Mouse (Mus musculus): ENCODE data around the gene Clcnkb. TPM values are rescaled to one million over a fixed set of nuclear protein-coding genes. Genes with fewer than 3 reads are reported as not detected.

Gene Clcnkb
- polyA plus RNA-seq, 1 experiment, result not detected

DNA sequence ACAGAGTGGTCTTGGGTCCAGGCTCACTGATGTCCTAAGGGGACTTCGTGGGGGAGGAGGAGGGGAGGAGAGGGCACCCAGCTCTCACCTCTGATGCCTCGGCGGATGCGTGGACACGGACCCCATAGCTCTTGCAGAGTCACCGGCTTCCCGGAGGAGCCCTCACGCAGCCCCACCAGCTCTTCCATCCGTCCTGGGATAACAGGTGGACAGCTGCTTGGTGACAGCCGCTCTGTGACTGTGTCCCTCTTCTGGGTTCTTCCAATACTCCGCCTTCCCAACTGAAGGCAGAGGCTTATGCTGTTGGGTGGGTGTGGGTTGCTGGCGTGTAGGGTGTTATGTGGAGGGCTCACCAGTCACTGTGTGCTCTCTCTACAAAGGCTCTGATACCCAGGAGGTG, 18.0 kb downstream of the Clcnkb start:
- no peaks in the 10 kb centered on the region for H3K27me3 ChIP-seq (ENCODE audit: control insufficient read depth, insufficient read depth, low read length)
- no peak for DNase-seq
- 56% methylated on average over 12 of the region's 12 CpGs for WGBS
- TF ChIP-seq POLR2A (IDR thresholded peaks at IDR 0.05; ENCODE audit: borderline replicate concordance, insufficient read depth, low read length) (no peak), CTCF (IDR thresholded peaks at IDR 0.05; ENCODE audit: borderline replicate concordance, insufficient read depth, low read depth, low read length) (no peak)
- H3K4me3 ChIP-seq (replicated peaks; ENCODE audit: insufficient read depth, low read depth, low read length), result no peak overlapping the region
- H3K27ac ChIP-seq (ENCODE audit: insufficient read depth, low read length), result no peak overlapping the region
- H3K4me1 ChIP-seq (ENCODE audit: control insufficient read depth, insufficient read depth, low read length), result no peaks in the 10 kb centered on the region

DNA sequence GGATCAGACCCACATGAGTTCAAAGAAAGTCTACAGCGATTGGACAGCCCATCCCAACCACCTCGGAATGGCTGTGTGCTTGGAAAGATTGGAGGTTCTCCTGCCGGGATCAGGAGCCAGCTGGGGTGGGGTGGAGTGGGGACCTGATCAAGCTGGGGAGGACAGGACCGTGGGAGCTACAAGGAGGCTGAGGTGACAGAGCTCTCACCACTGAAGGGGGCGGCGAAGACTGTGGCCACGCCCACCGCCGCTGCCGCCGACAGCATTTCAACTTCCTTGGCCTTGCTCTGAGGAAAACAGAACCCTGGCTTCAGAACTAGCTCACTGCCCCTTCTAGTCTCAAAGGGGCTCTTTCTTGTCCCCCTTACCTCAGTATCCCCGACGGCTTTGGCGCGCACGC, 21.1 kb downstream of the Clcnkb start:
- no peaks in the 10 kb centered on the region for H3K27me3 ChIP-seq (ENCODE audit: control insufficient read depth, insufficient read depth, low read length)
- no peak for DNase-seq
- H3K27ac ChIP-seq (ENCODE audit: insufficient read depth, low read length), result no peak overlapping the region
- H3K4me1 ChIP-seq (ENCODE audit: control insufficient read depth, insufficient read depth, low read length), result no peaks in the 10 kb centered on the region
- TF ChIP-seq CTCF (IDR thresholded peaks at IDR 0.05; ENCODE audit: borderline replicate concordance, insufficient read depth, low read depth, low read length) (no peak), POLR2A (IDR thresholded peaks at IDR 0.05; ENCODE audit: borderline replicate concordance, insufficient read depth, low read length) (no peak)
- WGBS, result 29% methylated on average over 16 of the region's 16 CpGs
- no peak overlapping the region for H3K4me3 ChIP-seq (replicated peaks; ENCODE audit: insufficient read depth, low read depth, low read length)

DNA sequence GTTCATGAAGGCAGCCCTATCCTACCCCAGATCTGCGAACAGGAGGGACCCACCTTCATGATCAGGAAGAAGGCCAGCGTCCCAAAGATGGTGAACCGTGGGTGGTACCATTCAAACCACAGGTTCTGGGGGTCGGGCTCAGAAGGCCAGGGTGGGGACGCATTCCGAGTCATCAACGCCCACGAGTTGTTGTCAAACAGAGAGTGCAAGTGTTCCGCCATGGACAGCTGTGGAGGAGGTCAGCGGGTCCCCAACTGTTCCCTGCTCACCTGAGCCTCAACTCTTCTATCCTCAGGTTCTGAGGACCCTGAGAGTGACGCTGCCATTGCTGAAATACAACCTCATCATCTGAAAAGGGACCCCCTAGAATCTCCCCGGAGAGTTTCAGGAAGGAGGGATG, 24.5 kb downstream of the Clcnkb start:
- no peak overlapping the region for H3K27ac ChIP-seq (ENCODE audit: insufficient read depth, low read length)
- H3K4me3 ChIP-seq (replicated peaks; ENCODE audit: insufficient read depth, low read depth, low read length), result no peak overlapping the region
- 80% methylated on average over 12 of the region's 12 CpGs for WGBS
- no peaks in the 10 kb centered on the region for H3K27me3 ChIP-seq (ENCODE audit: control insufficient read depth, insufficient read depth, low read length)
- TF ChIP-seq POLR2A (IDR thresholded peaks at IDR 0.05; ENCODE audit: borderline replicate concordance, insufficient read depth, low read length) (no peak), CTCF (IDR thresholded peaks at IDR 0.05; ENCODE audit: borderline replicate concordance, insufficient read depth, low read depth, low read length) (no peak)
- no peak for DNase-seq
- H3K4me1 ChIP-seq (ENCODE audit: control insufficient read depth, insufficient read depth, low read length), result no peaks in the 10 kb centered on the region

GRCm38 (mm10) chr4:141389366-141390150, 26.3 kb downstream of the Clcnkb start:
- Histone ChIP-seq H3K27me3 (ENCODE audit: control insufficient read depth, insufficient read depth, low read length) (no peaks in the 10 kb centered on the region), H3K4me3 (replicated peaks; ENCODE audit: insufficient read depth, low read depth, low read length) (no peak overlapping the region), H3K27ac (ENCODE audit: insufficient read depth, low read length) (no peak overlapping the region), H3K4me1 (ENCODE audit: control insufficient read depth, insufficient read depth, low read length) (no peaks in the 10 kb centered on the region; the same call in 1 of the 2 replicates)
- TF ChIP-seq CTCF (IDR thresholded peaks at IDR 0.05; ENCODE audit: borderline replicate concordance, insufficient read depth, low read depth, low read length), result no peak
- no peak for TF ChIP-seq POLR2A (IDR thresholded peaks at IDR 0.05; ENCODE audit: borderline replicate concordance, insufficient read depth, low read length)
- DNase-seq, result no peak
- 72% methylated on average over 18 of the region's 18 CpGs for WGBS

GRCm38 (mm10) chr4:141387933-141388332, 27.9 kb downstream of the Clcnkb start:
- no peak overlapping the region for H3K4me3 ChIP-seq (replicated peaks; ENCODE audit: insufficient read depth, low read depth, low read length)
- no peaks in the 10 kb centered on the region for H3K27me3 ChIP-seq (ENCODE audit: control insufficient read depth, insufficient read depth, low read length)
- DNase-seq, result no peak
- no peaks in the 10 kb centered on the region; the same call in 1 of the 2 replicates for H3K4me1 ChIP-seq (ENCODE audit: control insufficient read depth, insufficient read depth, low read length)
- TF ChIP-seq POLR2A (IDR thresholded peaks at IDR 0.05; ENCODE audit: borderline replicate concordance, insufficient read depth, low read length), result no peak
- TF ChIP-seq CTCF (IDR thresholded peaks at IDR 0.05; ENCODE audit: borderline replicate concordance, insufficient read depth, low read depth, low read length), result no peak
- no peak overlapping the region for H3K27ac ChIP-seq (ENCODE audit: insufficient read depth, low read length)
- 75% methylated on average over 5 of the region's 5 CpGs for WGBS

DNA sequence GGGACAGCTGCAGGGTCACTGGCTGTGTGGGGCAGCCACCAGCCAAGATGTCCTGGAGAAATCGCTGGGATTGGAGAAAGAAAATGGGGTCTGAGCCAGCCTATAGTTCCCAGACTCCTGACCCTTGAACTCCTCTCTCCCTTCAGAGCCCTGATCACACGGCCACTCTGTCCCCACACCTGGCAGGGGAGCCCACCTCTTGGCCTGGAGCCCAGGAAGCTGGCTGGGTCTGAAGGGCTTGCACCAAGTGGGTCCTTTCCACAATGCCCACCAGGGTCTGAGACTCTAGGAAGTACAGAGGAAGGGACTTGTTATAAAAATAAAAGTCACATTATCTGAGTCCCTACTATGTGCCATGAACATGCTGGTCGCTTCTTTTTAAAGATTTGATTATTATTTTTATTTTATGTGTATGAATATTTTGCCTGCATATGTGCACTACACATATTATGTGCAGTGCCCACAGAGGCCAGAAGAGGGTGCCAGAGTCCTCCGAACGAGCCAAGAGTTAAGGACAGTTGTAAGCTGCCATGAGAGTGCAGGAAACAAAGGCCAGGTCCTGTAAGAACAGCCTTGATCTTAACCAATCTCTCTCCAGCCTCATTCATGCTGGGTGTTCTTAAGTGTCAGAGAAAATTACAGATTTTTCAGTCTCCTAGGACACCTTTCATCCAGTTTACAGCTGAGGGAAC, 28.6 kb downstream of the Clcnkb start:
- TF ChIP-seq CTCF (IDR thresholded peaks at IDR 0.05; ENCODE audit: borderline replicate concordance, insufficient read depth, low read depth, low read length) (peak; percentile 72), POLR2A (IDR thresholded peaks at IDR 0.05; ENCODE audit: borderline replicate concordance, insufficient read depth, low read length) (no peak)
- Histone ChIP-seq H3K27ac (ENCODE audit: insufficient read depth, low read length) (no peak overlapping the region), H3K4me3 (replicated peaks; ENCODE audit: insufficient read depth, low read depth, low read length) (no peak overlapping the region), H3K27me3 (ENCODE audit: control insufficient read depth, insufficient read depth, low read length) (no peaks in the 10 kb centered on the region), H3K4me1 (ENCODE audit: control insufficient read depth, insufficient read depth, low read length) (no peaks in the 10 kb centered on the region; the same call in 1 of the 2 replicates)
- peak; percentile 39 to 61 for DNase-seq
- 10% methylated on average over 5 of the region's 5 CpGs for WGBS

DNA sequence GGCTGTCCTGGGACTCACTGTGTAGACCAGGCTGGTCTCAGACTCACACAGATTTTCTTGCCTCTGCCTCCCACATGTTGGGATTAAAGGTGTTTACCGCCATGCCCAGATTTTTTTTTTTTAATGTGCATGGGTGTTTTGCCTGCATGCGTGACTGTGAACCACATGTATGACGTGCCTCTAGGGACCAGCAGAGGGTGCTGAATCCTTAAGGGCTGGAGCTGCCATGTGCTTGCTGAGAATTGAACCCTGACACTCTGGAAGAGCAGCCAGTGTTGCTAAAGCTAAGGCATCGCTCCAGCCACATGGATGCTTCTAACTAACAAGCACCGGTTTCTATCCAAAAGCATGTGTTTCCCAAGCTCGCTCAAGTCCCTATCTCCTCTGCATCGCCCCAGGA, 29.7 kb downstream of the Clcnkb start:
- WGBS, result 78% methylated on average over 7 of the region's 7 CpGs
- Histone ChIP-seq H3K27me3 (ENCODE audit: control insufficient read depth, insufficient read depth, low read length) (no peaks in the 10 kb centered on the region), H3K27ac (ENCODE audit: insufficient read depth, low read length) (no peak overlapping the region), H3K4me1 (ENCODE audit: control insufficient read depth, insufficient read depth, low read length) (no peaks in the 10 kb centered on the region; the same call in 1 of the 2 replicates), H3K4me3 (replicated peaks; ENCODE audit: insufficient read depth, low read depth, low read length) (no peak overlapping the region)
- no peak for DNase-seq
- no peak for TF ChIP-seq CTCF (IDR thresholded peaks at IDR 0.05; ENCODE audit: borderline replicate concordance, insufficient read depth, low read depth, low read length)
- no peak for TF ChIP-seq POLR2A (IDR thresholded peaks at IDR 0.05; ENCODE audit: borderline replicate concordance, insufficient read depth, low read length)

DNA sequence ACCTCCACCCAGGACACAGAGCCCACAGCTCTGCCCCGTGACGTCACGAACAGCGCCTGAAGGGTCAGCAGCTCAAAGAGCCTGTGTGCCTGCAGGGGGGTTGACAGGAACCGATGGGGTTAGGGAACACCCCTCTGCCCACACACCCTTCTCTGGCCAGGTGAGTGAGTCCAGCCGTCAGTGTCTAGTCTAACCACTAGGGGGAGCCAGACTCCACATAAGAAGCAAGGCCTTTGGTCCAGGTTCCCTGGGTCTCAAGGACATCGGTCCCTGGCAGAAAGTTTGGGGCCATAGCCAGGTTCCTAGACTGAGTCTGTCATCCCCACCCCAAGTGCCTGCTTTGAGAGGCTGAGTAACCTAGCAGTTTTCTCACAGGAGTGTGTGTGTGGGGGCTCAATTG, 30.5 kb downstream of the Clcnkb start:
- WGBS, result 0% methylated on average over 7 of the region's 7 CpGs
- H3K27me3 ChIP-seq (ENCODE audit: control insufficient read depth, insufficient read depth, low read length), result no peaks in the 10 kb centered on the region
- peak; percentile 48 to 57 for DNase-seq
- no peak overlapping the region for H3K4me3 ChIP-seq (replicated peaks; ENCODE audit: insufficient read depth, low read depth, low read length)
- H3K4me1 ChIP-seq (ENCODE audit: control insufficient read depth, insufficient read depth, low read length), result no peaks in the 10 kb centered on the region; the same call in 1 of the 2 replicates
- H3K27ac ChIP-seq (ENCODE audit: insufficient read depth, low read length), result no peak overlapping the region
- TF ChIP-seq CTCF (IDR thresholded peaks at IDR 0.05; ENCODE audit: borderline replicate concordance, insufficient read depth, low read depth, low read length), result peak; percentile 91
- no peak for TF ChIP-seq POLR2A (IDR thresholded peaks at IDR 0.05; ENCODE audit: borderline replicate concordance, insufficient read depth, low read length)

Data from cerebellum, adult 2 months (tissue).